Mouse (Mus musculus): ENCODE data around the gene Psmb7.

Gene Psmb7

DNA sequence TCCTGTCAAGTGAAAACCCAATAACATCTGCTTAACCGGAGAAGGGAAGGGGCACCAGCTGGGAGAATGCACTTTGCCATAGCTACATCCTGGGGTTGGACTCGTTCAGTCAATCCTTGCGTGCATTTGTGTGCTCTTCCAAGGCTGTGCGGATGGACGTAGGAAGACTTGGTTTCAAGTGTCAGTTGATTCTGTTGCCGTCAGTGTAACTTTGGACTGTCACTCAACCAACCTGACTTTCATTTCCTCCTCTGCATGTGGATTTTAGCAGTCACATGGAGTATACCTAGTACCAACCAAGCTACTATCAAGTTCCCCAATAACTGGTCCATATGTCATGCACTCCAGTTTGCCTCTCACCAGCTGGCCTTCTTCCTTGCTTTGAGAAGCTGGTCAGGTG lies 98.9 kb downstream of the Psmb7 start:
- DNase-seq (ENCODE audit: low spot score) = no peak

DNA sequence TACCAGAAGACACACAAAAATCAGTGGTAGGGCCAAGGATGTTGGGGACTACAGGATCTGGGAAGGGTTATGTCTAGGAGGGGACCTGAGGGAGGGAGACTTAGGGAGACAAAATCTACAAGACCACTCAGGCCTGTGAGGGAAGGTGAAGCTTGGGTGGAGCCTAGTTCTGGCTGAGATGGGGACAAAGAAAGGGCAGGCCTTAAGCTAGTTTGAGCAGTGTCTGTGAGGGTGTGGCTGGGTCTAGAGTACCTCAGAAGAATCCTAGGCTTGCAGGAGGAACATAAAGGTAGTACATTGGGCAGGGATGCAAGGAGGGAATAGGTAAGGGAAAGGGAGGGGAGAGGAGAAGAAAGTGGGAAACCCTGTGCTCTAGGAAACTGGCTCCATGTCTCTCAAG lies 99.5 kb downstream of the Psmb7 start:
- no peak for DNase-seq (ENCODE audit: low spot score)

DNA sequence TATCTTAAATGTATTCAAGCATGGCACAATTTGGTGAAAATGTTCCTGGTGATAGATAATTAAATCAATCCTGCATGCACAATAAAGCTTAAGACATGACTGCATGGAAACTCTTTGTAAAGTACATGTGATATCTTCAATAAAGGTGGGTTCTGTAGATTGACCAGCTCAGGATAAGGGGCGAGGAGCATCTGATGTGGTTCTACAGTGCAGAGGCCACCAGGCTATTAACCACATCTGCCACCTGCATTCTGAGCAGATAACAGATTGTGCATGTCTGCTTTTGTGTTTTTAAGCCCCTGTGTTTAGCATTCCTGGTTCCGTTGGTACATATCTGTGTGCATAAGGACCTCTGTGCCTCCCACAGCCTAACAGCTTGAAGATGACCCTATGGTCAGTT lies 100.7 kb downstream of the Psmb7 start:
- DNase-seq (ENCODE audit: low spot score) = no peak

DNA sequence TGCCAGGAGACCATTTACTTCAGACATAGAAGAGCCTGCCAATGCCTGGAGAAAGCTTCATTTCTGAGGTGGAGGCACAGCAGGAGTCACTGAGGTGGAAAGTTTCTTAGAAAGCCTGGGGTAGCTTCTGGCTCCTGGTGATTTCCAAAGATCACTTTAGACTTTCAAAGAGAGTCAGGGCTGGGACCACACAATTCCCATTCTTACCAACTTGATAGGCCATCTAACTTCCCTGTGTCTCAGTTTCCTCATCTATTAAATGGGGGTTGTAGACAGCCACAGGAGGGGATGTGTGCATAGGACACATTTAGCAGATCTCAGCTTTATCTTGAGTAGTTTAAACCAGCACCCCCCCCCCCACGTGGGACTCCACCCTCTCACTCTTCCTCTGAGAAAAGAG lies 101.5 kb downstream of the Psmb7 start:
- no peak for DNase-seq (ENCODE audit: low spot score)

DNA sequence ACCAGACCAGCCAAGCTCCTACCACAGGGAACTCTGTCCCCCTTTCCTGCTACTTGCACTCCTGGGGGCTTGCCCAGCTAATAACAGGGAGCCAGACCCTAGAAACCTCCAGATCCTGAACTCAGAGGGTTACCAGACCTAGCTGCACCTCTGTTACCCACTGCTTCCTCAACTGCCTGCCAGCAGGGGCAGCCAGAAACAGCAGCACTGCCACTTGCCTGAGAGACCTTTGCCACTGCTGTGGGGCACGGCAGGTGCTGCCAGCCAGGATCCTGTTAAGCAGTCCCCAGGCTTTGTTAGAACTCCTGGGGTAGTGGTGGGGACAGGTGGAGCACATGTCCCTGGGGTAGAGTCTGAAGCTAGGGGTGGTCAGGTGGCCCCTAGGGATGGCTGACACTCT lies 102.3 kb downstream of the Psmb7 start:
- no peak for DNase-seq (ENCODE audit: low spot score)

DNA sequence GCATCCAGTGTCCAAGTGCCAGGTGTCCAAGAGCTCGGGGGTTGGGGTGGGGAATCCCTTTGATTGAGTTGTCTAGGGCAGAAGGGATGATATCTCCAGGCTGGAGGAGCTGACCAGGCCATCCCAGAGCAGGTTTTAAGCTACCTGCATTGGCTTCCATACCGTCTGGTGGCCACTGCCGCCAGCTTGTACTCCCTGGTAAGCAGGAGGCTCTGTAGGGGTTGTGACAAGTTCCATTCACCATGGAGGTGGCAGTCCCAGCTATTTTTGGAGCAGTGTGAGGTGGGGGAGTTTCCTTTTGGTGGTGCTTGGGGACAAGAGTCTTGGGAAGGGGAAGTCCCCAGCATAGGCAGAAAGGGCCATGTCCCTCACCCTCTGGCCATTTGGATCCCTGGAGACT lies 102.8 kb downstream of the Psmb7 start:
- no peak for DNase-seq (ENCODE audit: low spot score)

DNA sequence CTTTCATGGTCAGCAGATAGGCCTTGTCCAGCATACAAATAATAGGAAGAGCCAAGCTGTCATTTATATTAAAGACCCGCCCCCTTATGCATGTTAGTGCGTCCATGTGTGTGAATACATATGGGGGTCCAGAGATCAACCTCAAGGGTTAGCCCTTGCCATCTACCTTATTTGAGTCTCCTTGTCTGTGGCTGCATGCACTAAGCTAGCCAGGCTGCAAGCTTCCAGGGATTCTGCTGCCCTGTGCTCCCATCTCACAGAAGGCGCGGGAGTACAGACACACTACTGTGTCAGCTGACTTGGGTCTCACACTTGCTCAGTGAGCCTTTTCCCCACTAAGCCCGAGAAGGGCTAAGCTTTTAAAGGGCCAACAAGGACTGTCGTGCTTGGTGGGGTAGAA lies 103.2 kb downstream of the Psmb7 start:
- no peak for DNase-seq (ENCODE audit: low spot score)

DNA sequence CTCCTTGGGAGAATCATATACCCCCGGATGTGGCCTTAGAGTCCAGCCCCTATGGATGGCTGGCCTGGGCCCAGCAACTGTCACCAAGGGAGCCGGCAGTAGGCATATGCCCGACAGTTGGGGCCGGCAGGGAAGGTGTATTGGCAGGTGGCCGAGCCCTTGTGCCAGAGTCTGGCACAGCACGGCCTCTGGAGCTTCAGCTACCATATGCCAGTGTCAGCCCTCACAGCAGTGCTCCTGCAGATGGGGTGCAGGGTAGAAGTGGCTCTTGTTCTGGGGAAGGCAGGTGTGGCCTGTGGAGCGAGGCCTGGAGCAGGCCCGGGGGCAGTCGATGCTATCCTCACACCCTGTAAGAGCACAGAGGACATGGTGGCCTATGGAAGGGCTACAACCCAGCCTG lies 104.2 kb downstream of the Psmb7 start:
- DNase-seq (ENCODE audit: low spot score) = no peak

All from urinary bladder, postnatal 25 days (tissue).